Mouse (Mus musculus) right cerebral cortex, postnatal 25 days (tissue): ENCODE data around the gene Alk.

ENCODE experiments used
- DNase-seq: peaks from one replicate; pipeline ENCODE4 v3.0.0; 2022

The Alk gene

GRCm38 (mm10) chr17:72118376-72118775, 486.1 kb downstream of the Alk start:
- no peak for DNase-seq

GRCm38 (mm10) chr17:72115271-72115944, 489.0 kb downstream of the Alk start:
- DNase-seq, result no peak

- DNase-seq, result no peak
Observed at GRCm38 (mm10) chr17:72112004-72112403, 492.4 kb downstream of the Alk start.

- DNase-seq, result no peak
Observed at GRCm38 (mm10) chr17:72111528-72111927, 492.9 kb downstream of the Alk start.

- no peak for DNase-seq
Observed at GRCm38 (mm10) chr17:72087261-72087703, 517.1 kb downstream of the Alk start.

- DNase-seq, result no peak
Observed at GRCm38 (mm10) chr17:72081396-72081795, 523.0 kb downstream of the Alk start.

GRCm38 (mm10) chr17:72076306-72076921, 528.0 kb downstream of the Alk start:
- peak; percentile 11 for DNase-seq

GRCm38 (mm10) chr17:72071871-72072270, 532.6 kb downstream of the Alk start:
- DNase-seq, result no peak

GRCm38 (mm10) chr17:72068176-72068575, 536.3 kb downstream of the Alk start:
- no peak for DNase-seq

GRCm38 (mm10) chr17:72062978-72063377, 541.4 kb downstream of the Alk start:
- DNase-seq, result no peak

GRCm38 (mm10) chr17:72059312-72059711, 545.1 kb downstream of the Alk start:
- DNase-seq, result no peak

GRCm38 (mm10) chr17:72045671-72046070, 558.8 kb downstream of the Alk start:
- DNase-seq, result no peak

GRCm38 (mm10) chr17:72043667-72044390, 560.6 kb downstream of the Alk start:
- DNase-seq, result no peak

GRCm38 (mm10) chr17:72043001-72043666, 561.3 kb downstream of the Alk start:
- peak; percentile 79 for DNase-seq

GRCm38 (mm10) chr17:72039176-72039948, 565.1 kb downstream of the Alk start:
- DNase-seq, result no peak

- DNase-seq, result no peak
Observed at GRCm38 (mm10) chr17:72038371-72038770, 566.1 kb downstream of the Alk start.

GRCm38 (mm10) chr17:72030672-72031071, 573.8 kb downstream of the Alk start:
- no peak for DNase-seq

GRCm38 (mm10) chr17:72023323-72023722, 581.1 kb downstream of the Alk start:
- no peak for DNase-seq

- no peak for DNase-seq
Observed at GRCm38 (mm10) chr17:72021733-72022669, 582.4 kb downstream of the Alk start.

GRCm38 (mm10) chr17:72017329-72017728, 587.1 kb downstream of the Alk start:
- no peak for DNase-seq

- DNase-seq, result no peak
Observed at GRCm38 (mm10) chr17:72015253-72015652, 589.2 kb downstream of the Alk start.
